Mouse (Mus musculus) right cerebral cortex, postnatal 4 days (tissue): ENCODE measurements at regions not wholly inside any gene's neighbourhood (a gene's known extent, or its start where the extent isn't known, plus 50 kb on each side); places are given as distances from the start of the nearest gene placed in this dataset.
A peak's percentile ranks its signal among the peaks of the same experiment; 100 is the strongest.

Experiments
- DNase-seq: peaks from one replicate; pipeline ENCODE4 v3.0.0-alpha.2; 2022

DNA sequence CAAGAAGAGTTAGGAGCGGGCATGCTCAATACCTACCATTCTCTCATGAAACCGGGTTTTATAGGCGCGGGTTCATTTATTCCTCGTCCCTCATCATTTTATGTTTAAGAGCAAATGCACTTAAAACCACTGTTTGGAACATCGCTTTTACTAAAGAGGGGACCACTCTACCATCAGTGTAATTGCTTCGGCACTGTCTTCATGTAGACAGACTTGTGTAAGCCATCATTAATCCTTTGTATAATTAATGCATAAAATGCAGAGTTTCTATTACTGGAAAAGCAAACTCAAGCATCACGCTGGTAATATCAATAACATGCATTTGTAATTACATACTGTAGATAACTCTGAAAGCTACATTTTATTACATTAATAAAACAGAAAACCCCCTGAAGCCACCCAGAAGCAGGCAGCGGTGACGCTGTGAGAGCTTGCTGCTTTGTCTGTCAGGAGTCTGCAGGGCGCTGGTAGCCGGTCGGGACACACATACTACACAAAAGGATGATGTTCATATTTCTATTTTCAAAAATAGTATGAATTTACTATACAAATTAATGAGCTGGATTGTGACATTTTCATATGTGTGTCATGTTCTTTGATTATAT is 99.2 kb downstream of the Zfp281 start:
- DNase-seq, result no peak

DNA sequence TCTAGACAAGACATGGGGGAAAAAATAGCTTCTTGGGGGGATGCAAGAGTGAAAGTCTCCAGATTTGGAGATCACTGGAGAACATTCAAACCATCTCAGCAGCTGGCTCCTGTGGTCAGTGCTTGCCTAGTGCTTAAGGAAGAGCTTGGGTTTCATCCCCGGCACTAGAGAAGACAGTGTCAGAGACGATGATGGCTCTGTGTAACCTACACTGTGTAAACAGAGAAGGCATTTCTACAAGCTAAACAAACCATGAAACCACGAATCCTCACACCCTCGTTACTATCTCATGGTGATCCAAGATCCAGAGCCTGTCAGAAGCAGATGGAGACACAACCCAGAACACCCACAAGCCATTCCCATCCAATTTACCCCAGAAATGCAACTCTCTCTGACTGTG is 100.5 kb downstream of the Zfp281 start:
- DNase-seq, result no peak

DNA sequence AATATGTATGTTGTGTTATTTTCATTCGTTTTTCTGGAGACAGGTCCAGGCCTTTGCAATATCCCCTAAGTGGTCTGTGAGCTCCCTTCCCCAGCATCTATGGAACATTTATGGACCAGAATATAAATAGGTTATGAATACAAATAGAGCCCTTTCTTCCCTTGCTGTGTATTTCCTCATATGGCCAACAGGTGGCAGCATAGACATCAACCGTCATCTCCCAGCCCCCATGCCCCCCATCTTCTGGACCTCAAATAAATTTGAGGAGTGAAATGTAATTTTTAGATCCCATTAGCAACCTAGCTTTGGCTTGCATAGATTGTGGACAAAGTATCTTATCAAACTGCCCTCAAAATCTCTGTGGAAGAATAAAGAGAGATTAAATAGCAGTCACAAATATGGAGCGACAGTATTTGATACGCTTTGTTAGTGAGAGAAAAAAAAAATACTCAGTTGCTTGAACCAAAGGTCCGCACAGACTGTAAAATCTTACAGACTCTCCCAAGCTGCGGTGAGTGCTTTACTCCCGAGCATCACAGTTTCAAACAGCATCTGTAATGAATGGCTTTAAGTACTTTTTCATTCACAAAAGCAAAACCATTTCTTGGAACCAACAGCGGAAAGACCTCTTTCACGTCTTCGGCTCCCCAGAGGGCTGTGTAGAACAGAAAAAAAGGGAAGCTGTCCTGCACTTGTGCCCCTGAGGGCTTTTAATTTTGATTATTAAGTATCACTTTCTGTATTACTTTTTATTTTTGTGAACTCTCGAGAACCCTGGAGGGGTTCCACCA is 101.6 kb downstream of the Zfp281 start:
- no peak for DNase-seq

DNA sequence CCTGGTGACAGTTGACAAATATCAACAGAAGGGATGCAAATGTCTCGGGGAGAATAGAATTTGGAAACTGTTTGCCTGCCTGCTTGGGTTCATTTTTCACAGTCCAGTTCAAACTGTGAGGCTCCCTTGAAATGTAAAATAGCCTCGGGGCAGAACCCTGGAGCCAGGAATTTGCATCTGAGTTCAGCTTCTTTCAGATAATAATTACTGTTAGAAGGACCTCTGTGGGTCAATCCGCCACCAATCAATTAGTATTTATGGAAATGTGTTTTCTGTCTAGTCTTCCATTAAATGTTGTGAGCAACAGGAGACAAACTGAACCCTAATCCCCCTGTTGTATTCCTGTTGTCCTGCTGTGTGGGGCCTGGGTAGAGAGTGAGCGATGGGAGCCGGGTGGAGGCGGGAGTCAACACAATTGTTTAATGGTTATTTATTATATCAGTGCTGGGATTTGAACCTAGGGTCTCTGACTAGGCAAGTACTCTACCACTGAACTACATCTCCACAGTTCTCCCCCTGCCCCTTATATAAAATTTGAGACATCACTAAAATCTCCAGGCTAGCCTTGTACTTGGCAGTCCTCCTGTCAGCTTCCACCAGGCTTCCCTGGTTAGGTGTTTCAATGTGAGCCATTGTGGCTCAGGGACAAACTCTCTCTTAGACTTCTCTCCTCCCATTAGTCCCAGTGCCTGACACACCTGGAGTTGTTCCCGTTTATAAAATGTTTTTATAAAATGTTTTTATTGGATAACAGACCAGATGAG is 103.3 kb downstream of the Zfp281 start:
- DNase-seq, result no peak

DNA sequence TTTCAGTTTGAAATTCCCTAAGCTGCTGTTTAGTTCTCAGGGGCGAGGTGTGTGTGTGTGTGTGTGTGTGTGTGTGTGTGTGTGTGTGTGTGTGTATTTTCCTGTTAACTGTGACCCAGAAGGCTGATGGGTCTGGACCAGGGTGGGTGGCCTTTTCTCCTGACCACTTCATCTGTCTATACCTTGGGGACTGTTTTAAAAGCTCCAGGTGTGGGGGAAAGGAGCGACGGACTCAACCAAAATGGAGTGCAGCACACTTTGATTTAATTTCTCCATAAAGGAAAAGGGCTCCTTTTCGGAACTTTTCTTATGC is 103.9 kb downstream of the Zfp281 start:
- no peak for DNase-seq

DNA sequence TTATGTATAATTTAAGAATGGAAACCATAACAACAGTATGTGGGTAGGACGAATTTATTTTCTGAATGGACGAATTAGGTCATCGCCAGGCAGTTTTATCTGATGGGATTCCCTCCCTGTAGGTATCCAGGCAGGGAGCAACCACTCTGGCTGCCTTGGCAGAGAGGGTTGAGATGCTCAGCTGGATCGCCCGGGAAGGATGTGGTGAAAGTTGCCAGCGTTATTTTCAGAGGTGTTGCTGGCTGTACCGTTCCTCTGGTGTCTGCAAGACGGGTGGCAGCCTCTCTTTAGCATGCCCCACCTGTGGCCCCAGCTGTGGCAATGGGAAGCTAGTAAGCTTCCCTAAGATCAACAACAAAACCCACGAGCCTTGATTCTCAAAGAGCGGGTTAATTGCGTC is 105.9 kb downstream of the Zfp281 start:
- DNase-seq, result no peak

DNA sequence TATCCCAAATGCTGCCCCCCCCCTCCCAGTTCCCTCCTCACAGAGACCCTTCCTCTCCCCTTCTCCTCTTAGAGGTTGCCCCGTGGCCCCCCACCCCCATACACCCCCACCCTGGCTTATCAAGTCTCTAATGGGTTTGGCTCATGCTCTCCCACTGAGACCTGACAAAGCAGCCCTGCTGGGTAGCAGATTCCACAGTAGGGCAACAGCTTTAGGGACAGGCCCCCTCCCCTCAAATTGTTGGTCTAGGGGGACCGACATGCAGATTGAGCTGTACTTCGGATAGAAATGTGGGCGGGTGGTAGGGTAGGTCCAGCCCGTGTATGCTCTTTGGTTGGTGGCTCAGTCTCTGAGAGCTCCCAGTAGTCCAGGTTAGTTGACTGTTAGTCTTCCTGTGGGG is 113.3 kb downstream of the Zfp281 start:
- DNase-seq, result no peak

DNA sequence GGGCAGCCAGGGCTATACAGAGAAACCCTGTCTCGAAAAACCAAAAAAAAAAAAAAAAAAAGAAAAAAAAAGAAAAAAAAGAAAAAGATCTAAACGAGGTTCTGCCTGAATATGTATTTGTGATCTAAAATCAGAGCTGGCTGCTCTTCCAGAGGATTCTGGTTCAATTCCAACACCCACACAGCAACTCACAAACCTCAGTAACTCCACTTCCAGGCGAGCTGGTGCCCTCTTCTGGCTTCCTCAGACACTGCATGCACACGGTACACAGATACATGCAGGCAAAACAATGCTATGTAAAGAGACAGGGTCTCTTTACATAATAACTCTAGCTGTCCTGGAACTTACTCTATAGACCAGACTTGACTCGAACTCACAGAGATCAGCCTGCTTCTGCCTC is 114.8 kb downstream of the Zfp281 start:
- DNase-seq, result peak; percentile 73

DNA sequence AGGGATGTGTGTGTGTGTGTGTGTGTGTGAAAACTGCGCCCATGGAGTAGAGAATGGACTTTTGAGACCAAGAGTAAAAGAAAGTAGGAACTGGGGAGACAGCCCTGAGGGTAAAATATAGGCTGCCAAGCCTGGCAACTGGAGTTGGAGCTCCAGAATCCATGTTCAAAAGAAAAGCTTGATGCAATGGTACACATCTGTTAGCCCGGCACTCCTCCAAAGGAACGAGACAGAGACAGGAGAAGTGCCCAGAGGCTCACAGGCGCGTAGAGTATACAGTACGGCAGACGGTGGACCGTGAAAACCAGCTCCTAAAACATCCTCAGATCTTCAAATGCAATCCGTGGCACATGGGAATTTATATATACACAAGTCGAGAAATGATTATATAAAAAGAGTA is 116.4 kb downstream of the Zfp281 start:
- no peak for DNase-seq

DNA sequence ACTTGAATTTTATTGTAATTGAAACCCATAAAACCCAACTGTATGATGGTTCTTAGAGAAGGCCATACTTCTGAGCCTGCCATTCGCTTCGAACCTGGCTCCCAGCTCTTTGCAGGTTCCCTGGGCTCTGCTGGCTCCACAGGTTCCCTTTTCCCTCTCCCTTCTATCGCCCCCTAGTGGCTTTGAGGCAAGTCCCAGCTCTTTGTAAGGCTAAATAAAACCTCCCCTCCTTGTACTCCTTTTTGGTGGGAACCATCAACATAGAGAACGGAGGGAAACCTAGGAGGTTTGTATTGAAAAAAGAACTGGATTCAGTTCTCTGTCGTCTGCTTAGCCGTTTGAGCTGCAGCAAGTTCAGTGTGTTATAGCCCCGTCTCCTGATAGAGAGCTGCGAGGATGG is 124.5 kb downstream of the Zfp281 start:
- no peak for DNase-seq

DNA sequence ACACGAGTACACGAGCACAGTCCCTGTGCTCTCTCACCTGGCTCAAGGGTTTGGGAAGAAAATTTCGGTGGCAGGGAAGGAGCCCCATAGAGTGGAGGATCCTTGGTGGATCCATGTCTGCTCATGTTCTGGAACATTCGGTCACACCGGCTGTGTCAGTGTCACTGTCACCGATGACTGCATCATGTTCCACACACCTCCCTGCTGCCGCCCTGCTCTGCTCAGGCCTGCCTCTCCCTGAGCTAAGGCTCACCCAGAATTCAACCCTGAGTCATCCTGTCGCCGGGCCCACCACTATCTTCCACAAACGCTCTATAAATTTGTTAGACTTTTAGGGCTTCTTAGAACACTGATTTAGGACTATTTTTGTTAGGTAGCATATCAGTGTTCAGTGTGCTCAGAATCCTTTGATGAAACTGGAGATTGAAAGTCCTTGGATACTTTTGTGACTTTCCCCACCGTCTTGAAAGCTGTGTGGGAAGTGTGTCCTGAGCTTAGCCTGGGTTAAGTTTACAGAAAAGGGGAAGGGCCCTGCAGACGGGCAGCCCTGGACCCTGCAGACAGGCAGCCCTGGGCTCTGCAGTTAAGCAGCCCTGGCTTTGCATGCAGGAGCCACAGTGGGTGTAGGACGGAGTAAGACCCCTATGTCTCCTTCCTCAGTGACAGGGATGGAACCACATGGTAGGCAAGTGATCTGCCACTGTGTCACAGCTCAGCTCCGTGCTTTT is 126.9 kb downstream of the Zfp281 start:
- DNase-seq, result no peak

DNA sequence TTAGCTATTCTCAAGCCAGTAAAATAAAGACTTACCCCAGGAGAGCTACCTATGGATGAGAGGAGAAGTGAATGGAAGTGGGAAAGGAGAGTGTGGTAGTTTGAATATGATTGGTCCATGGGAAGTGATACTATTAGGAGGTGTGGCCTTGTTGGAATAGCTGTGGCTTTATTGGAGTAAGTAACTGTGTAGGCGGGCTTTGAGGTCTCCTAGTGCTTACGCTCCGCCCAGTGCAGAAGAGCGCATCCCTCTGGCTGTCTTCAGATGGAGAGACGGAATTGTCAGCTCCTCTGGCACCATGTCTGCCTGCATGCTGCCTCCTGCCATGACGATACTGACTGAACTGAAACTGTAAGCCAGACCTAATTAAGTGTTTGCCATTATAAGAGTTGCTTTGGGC is 129.6 kb downstream of the Zfp281 start:
- no peak for DNase-seq

DNA sequence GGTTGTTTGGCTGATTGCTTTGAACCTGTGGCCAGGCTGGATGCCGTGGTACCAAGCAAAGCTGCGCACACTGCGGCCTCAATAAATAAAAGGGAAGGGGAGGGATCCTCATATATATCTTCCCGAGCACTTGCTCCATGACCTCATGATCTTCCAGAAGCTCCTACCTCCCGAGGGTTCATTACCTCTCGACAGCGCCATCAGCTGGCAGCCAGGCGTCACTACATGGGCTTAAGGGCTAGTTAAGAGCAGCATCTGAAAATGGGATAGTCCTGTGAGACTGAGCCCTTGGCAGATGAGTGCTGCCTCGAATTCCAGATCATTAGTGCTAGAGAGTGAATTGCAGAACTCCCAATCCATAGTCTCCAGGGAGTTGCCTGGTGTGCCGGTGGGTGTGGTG is 134.0 kb downstream of the Zfp281 start:
- DNase-seq, result no peak

DNA sequence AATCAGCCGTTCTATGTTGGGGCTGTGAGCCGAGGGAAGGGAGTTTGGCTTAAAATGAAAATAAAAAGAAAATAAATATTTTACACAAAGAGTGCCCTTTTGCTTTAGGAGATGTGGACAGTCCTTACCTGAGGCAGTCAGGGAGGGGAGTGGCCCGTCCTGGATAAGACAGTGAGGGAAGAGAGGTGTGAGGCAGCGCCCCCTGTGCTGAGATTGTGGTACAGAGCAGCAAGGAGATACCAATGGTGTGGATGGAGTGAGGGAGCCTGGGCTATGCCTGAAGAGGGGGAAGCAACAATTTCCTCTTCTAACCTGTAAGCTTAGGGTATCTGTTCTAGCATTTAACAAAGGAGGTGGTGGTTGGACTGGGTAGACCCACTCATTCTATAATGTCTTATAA is 134.5 kb downstream of the Zfp281 start:
- DNase-seq, result no peak

DNA sequence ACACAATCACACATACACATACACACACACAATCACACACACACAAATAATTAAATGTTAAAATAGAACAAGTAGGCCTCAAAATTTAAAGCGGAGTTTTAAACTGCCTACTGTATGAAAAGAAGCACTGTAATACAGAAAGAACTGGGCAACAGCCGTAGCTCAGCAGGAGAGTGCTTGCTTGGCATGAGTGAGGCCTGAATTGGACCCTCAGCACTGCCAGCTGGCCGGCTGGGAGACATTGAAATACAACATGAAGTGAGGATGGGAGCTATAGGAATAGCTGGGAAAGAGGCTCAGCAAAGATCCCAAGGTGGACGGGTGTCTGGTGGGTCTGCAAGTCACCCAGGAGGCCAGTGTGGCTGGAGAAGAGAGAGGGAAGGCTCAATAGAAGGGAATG is 136.8 kb downstream of the Zfp281 start:
- no peak for DNase-seq

DNA sequence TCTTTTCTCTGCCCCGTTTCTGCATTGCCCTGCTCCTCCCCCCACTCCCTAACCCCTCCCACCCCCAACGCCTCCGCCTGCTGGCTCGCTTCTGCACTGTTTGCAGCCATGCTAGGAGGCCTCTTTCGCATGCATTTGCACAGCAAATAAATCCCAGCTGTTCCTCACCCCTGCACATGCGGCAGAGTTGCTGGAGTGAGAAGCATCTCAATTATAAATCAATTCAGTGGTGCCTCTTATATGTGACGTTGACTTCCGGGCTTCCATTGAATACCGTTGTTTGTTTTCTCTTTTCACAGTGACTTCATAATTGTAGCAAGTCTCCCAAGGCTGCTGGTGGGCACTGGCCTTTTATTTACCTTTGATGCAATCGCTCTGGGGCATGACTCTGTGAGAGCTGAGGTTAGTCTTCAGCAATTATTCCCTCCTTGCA is 144.3 kb downstream of the Zfp281 start:
- DNase-seq, result no peak

DNA sequence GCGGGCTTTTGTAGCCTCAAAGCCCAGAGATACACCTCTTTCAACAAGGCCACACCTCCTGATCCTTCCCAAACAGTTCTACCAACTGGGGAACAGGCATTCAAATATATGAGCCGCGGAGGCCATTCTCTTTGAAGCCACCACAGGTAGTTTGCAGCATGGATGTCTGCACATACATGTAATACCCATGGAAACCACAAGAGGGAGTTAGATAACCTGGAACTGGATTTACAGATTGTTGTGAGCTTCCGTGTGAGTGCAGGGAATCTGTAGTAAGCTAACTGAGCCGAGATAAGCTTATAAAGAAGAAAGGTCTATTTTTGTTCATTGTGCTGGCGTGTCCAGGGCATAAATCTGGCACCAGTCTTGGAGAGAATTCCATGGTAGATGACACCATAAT is 149.0 kb downstream of the Zfp281 start:
- no peak for DNase-seq

DNA sequence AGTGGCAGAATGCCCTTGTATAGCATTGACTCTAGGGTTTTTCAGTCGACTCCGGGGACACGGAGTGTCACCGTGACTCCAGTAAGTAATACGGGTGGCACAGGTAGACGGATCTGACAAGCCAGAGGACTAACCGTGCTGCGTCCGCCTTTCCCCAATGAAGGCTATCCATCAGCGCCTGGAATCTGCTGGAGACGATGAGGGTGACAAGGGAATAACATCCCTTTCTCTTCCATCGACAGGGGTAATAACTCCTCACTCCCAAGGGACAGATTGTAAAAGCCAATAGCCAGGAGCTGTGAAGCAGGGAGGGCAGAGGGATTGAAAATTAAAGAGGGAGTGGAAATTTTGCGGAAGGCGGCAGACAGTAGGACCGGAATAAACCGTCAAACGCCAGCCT is 151.5 kb downstream of the Zfp281 start:
- no peak for DNase-seq

DNA sequence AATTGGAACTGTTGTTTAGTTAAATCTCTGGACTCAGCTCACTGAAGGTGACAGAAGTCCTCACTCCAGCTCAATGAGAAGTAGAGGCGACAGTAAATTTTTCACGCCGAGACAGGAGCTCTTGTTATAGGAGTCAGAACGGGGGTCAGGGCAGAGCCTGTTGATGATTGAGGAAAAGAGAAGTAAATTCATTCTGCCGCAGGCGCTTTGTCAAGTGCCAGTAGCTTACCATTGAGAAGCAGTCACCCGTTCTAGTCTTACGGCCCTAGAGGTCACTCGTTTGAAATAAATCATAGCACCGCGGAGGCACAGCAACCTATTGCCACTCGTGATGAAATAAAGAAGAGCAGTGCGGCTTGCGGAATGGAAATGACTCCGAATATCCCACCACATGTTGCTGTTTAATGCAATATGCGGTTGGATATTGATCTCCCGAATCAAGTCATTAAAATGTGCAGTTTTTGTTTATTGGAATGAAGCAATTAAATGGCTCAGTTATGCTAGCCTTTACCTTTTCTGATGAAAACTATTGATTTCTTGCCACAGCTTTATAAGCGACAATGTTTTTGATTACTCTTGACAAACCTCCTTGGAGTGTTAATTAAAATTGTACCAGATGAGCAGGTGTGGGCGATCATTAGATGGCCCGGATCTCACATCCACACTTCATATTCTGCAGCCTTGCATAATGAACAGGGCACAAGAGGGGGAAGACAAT is 152.7 kb downstream of the Zfp281 start:
- DNase-seq, result no peak

DNA sequence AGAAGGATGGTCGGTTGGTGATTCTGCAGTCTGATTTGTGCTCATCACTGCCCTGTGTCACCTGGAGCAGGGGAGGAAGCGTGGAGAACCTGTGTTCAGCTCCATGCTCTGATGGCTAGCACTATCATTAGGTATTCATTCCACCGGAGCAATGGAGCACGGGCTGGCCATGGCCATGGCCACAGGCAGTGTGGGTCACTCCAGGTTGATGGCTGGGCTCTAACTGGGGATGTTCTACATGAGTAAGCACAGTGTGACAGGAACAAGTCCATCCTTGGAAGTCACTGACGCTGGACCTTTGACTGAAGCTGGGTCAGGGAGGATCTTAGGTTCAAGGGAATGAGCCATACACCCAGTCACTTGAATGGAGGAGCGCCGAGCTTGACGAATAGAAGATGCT is 154.7 kb downstream of the Zfp281 start:
- no peak for DNase-seq

DNA sequence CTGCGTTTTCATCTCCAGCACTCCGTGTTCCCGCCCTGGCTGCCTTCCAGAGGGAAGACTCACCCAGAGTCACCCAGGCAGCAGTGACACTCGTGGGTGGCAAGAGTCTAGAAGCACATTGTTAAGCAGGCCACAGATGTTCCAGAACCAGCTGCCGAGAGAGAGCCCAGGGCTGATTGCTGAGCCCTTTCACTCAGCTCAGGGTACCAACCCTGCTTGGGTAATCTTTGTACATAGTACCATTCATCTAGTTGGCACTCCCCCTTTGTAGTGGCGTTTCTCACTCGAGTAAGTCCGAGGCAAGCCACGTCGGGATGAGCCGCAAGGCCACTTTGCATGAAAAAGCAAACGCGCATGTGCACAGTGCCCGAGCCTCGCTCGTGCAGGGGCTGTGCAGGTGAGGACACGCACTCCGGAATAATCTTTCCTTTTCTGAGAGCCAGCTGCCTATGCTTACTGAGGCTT is 156.9 kb downstream of the Zfp281 start:
- DNase-seq, result peak; percentile 30

DNA sequence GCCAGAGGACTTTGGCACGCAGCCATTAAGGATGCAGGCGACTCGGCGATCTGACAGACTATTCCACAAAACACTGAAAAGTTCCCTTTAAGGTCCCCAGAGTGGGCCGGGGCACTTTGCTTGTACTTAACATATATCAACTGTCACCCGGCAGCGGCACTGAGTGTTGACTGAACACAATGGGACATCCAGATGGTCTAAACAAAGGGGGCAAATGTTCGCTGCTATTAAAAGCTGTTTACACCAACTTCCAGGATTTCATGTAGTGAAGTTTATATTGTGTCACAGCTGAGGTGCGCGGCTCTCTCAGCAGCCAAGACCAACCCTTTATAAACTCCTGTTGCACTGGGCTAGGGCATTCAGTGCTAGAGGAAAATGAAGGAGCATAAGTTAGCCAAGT is 157.6 kb downstream of the Zfp281 start:
- no peak for DNase-seq

DNA sequence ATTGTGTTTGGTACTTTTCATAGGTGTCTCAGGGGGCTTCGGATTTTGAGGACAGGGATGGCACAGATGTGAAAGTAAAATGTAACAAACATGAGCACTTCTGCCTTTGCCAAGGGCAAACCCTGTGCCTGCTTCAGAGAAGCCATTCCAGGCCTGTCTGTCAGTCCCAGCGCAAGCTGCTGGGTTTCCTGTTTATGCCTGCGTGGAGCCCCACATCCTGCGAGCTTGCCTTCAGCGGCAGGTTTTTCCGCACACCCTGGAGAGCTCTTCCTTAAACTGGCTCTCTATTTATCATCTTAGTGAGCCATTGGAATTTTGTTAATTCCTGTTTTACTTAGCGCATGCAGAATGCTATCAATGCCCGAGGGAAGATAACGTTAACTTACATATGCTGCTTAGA is 159.5 kb downstream of the Zfp281 start:
- no peak for DNase-seq
